Mouse (Mus musculus): ENCODE results near the gene Oip5. TPM values are rescaled to one million over a fixed set of nuclear protein-coding genes. Genes with fewer than 3 reads are reported as not detected.
A peak's percentile ranks its signal among the peaks of the same experiment; 100 is the strongest.
"Not testable (repeated sequence)": the region's sequence is repeated elsewhere in the genome, so short reads cannot be mapped to it uniquely, and the experiment has no call there.

The Oip5 gene
- polyA plus RNA-seq (2014; fragmentation: Nextera tagmentation; extraction: Ambion mirVana), result 25.9 and 26.8 TPM in 2 replicates

- under 1% methylated on average over 55 of the region's 55 CpGs for WGBS
- Histone ChIP-seq H3K4me1 (ENCODE audit: control insufficient read depth, insufficient read depth, low read length) (peaks cover 7% of the 10 kb centered on the region; the same call in 1 of the 2 replicates), H3K27me3 (ENCODE audit: control insufficient read depth, insufficient read depth, low read length) (no peaks in the 10 kb centered on the region), H3K36me3 (ENCODE audit: control insufficient read depth, insufficient read depth, low read length) (no peaks in the 10 kb centered on the region), H3K9me3 (ENCODE audit: control insufficient read depth, low read length) (no peaks in the 10 kb centered on the region), H3K4me3 (ENCODE audit: low read depth, low read length) (peak within 1 kb of the TSS; percentile 59), H3K4me2 (ENCODE audit: low read depth) (peak within 1 kb of the TSS; percentile 54), H3K27ac (ENCODE audit: low read depth, low read length) (0 out of 2 replicates have a peak within 1 kb of the TSS, but pooled peaks have one; percentile 27), H3K9ac (ENCODE audit: low read length) (peak within 1 kb of the TSS; percentile 49)
- peak; percentile 100 for ATAC-seq (ENCODE audit: insufficient read depth, low FRiP score, low TSS enrichment)
- peak; percentile 93 for DNase-seq (ENCODE audit: low spot score)
Measured at GRCm38 (mm10) chr2:119618199-119618982, at the start of gene Oip5, which contains the start of gene Nusap1. Oip5 (minus strand) TSS chr2:119618469. Nusap1 (plus strand) TSS chr2:119618298.

DNA sequence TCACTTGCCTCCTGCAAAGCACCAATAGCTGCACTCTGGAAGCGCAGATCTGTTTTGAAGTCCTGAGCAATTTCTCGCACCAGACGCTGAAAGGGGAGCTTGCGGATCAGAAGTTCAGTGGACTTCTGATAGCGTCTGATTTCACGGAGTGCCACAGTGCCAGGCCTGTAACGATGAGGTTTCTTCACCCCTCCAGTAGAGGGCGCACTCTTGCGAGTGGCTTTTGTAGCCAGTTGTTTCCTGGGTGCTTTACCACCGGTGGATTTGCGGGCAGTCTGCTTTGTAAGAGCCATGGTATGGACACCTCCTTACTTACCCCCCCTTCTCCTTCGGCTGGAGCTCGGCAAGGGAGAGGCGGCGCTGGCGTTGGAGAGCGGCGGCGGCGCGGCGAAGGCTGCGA is 47.5 kb upstream of the Oip5 start:
- WGBS, result 76% methylated on average over 19 of the region's 23 CpGs
- not testable (repeated sequence) for H3K27ac ChIP-seq (ENCODE audit: low read depth, low read length); H3K27me3 ChIP-seq (ENCODE audit: control insufficient read depth, insufficient read depth, low read length); H3K36me3 ChIP-seq (ENCODE audit: control insufficient read depth, insufficient read depth, low read length); DNase-seq (ENCODE audit: low spot score); H3K9ac ChIP-seq (ENCODE audit: low read length); H3K4me2 ChIP-seq (ENCODE audit: low read depth); H3K9me3 ChIP-seq (ENCODE audit: control insufficient read depth, low read length); H3K4me3 ChIP-seq (ENCODE audit: low read depth, low read length); ATAC-seq (ENCODE audit: insufficient read depth, low FRiP score, low TSS enrichment); H3K4me1 ChIP-seq (ENCODE audit: control insufficient read depth, insufficient read depth, low read length)

GRCm38 (mm10) chr2:119662220-119663182 is 44.2 kb upstream of the Oip5 start, which contains the start of gene Ndufaf1:
Ndufaf1 (minus strand) TSS chr2:119662827.
- DNase-seq (ENCODE audit: low spot score), result peak; percentile 79
- no peak within 1 kb of the TSS for H3K27ac ChIP-seq (ENCODE audit: low read depth, low read length)
- WGBS, result 2% methylated on average over 44 of the region's 44 CpGs
- no peaks in the 10 kb centered on the region for H3K9me3 ChIP-seq (ENCODE audit: control insufficient read depth, low read length)
- H3K4me3 ChIP-seq (ENCODE audit: low read depth, low read length), result peak within 1 kb of the TSS; percentile 71
- peaks cover 7% of the 10 kb centered on the region; the same call in 1 of the 2 replicates for H3K4me1 ChIP-seq (ENCODE audit: control insufficient read depth, insufficient read depth, low read length)
- no peaks in the 10 kb centered on the region for H3K27me3 ChIP-seq (ENCODE audit: control insufficient read depth, insufficient read depth, low read length)
- ATAC-seq (ENCODE audit: insufficient read depth, low FRiP score, low TSS enrichment), result no peak
- H3K4me2 ChIP-seq (ENCODE audit: low read depth), result peak within 1 kb of the TSS; percentile 46
- H3K36me3 ChIP-seq (ENCODE audit: control insufficient read depth, insufficient read depth, low read length), result no peaks in the 10 kb centered on the region
- peak within 1 kb of the TSS; percentile 69 for H3K9ac ChIP-seq (ENCODE audit: low read length)

DNA sequence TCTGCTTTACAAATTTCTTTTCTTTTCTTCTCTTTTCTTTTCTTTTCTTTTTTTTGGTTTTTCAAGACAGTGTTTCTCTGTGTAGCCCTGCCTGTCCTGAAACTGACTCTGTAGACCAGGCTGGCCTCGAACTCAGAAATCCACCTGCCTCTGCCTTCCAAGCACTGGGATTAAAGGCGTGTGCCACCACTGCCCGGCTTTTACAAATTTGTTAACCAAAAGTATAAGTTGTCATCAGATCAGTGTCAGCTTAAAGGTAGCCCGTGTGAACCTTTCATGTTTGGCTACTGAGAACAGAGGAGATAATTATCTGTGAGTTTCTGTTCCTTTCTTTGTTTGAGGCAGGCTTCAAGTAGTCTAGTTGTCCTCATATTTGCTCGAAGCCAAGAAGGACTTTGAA is 26.0 kb upstream of the Oip5 start:
- Histone ChIP-seq H3K9me3 (ENCODE audit: control insufficient read depth, low read length) (no peaks in the 10 kb centered on the region), H3K4me1 (ENCODE audit: control insufficient read depth, insufficient read depth, low read length) (no peaks in the 10 kb centered on the region), H3K4me2 (ENCODE audit: low read depth) (no peak overlapping the region), H3K36me3 (ENCODE audit: control insufficient read depth, insufficient read depth, low read length) (peaks cover 12% of the 10 kb centered on the region), H3K4me3 (ENCODE audit: low read depth, low read length) (no peak overlapping the region), H3K27me3 (ENCODE audit: control insufficient read depth, insufficient read depth, low read length) (no peaks in the 10 kb centered on the region), H3K27ac (ENCODE audit: low read depth, low read length) (no peak overlapping the region), H3K9ac (ENCODE audit: low read length) (no peak overlapping the region)
- whole genome bisulfite sequencing, result 94% methylated on average over 5 of the region's 5 CpGs
- DNase-seq (ENCODE audit: low spot score) (no peak), ATAC-seq (ENCODE audit: insufficient read depth, low FRiP score, low TSS enrichment) (no peak)

- no peak overlapping the region for H3K9ac ChIP-seq (ENCODE audit: low read length)
- H3K4me1 ChIP-seq (ENCODE audit: control insufficient read depth, insufficient read depth, low read length), result no peaks in the 10 kb centered on the region
- H3K4me2 ChIP-seq (ENCODE audit: low read depth), result no peak overlapping the region
- peaks cover 16% of the 10 kb centered on the region for H3K36me3 ChIP-seq (ENCODE audit: control insufficient read depth, insufficient read depth, low read length)
- no peak overlapping the region for H3K27ac ChIP-seq (ENCODE audit: low read depth, low read length)
- H3K9me3 ChIP-seq (ENCODE audit: control insufficient read depth, low read length), result no peaks in the 10 kb centered on the region
- WGBS, result 96% methylated on average over 5 of the region's 5 CpGs
- DNase-seq (ENCODE audit: low spot score), result no peak
- no peaks in the 10 kb centered on the region for H3K27me3 ChIP-seq (ENCODE audit: control insufficient read depth, insufficient read depth, low read length)
- no peak overlapping the region for H3K4me3 ChIP-seq (ENCODE audit: low read depth, low read length)
- ATAC-seq (ENCODE audit: insufficient read depth, low FRiP score, low TSS enrichment), result no peak
Measured at GRCm38 (mm10) chr2:119641214-119641912, 23.1 kb upstream of the Oip5 start.

GRCm38 (mm10) chr2:119636781-119637180 is 18.5 kb upstream of the Oip5 start:
- DNase-seq (ENCODE audit: low spot score) (no peak), ATAC-seq (ENCODE audit: insufficient read depth, low FRiP score, low TSS enrichment) (no peak)
- no peaks in the 10 kb centered on the region for H3K9me3 ChIP-seq (ENCODE audit: control insufficient read depth, low read length)
- H3K4me1 ChIP-seq (ENCODE audit: control insufficient read depth, insufficient read depth, low read length), result no peaks in the 10 kb centered on the region
- H3K27me3 ChIP-seq (ENCODE audit: control insufficient read depth, insufficient read depth, low read length), result no peaks in the 10 kb centered on the region
- 96% methylated on average over 1 of the region's 1 CpGs for WGBS
- no peak overlapping the region for H3K4me2 ChIP-seq (ENCODE audit: low read depth)
- no peak overlapping the region for H3K9ac ChIP-seq (ENCODE audit: low read length)
- no peak overlapping the region for H3K27ac ChIP-seq (ENCODE audit: low read depth, low read length)
- no peak overlapping the region for H3K4me3 ChIP-seq (ENCODE audit: low read depth, low read length)
- peaks cover 15% of the 10 kb centered on the region for H3K36me3 ChIP-seq (ENCODE audit: control insufficient read depth, insufficient read depth, low read length)

DNA sequence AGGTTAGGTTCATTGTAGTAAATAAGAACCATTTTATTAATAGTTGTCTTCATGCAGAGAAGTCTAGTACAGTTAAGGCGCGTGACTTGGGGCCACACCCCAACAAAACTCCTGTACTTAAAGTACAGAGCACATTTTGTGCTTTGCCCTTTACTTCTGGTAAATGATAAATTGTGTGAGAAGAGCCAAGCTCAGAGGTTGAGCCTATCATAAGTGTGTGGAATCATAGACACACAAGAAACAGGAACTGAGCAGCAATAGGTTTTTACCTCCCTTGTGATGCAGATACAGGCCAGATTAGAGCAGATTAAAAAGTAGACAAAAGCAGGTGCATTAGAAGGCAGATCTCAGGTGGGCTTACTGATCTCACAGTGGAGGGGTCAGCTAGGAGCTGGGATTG is 3.0 kb upstream of the Oip5 start:
- Histone ChIP-seq H3K27me3 (ENCODE audit: control insufficient read depth, insufficient read depth, low read length) (no peaks in the 10 kb centered on the region), H3K36me3 (ENCODE audit: control insufficient read depth, insufficient read depth, low read length) (no peaks in the 10 kb centered on the region), H3K4me1 (ENCODE audit: control insufficient read depth, insufficient read depth, low read length) (peaks cover 7% of the 10 kb centered on the region; the same call in 1 of the 2 replicates), H3K9me3 (ENCODE audit: control insufficient read depth, low read length) (no peaks in the 10 kb centered on the region), H3K9ac (ENCODE audit: low read length) (no peak overlapping the region), H3K4me3 (ENCODE audit: low read depth, low read length) (no peak overlapping the region), H3K4me2 (ENCODE audit: low read depth) (0 out of 2 replicates have a peak overlapping the region, but pooled peaks have one; percentile 8), H3K27ac (ENCODE audit: low read depth, low read length) (no peak overlapping the region)
- WGBS, result 99% methylated on average over 2 of the region's 2 CpGs
- no peak for ATAC-seq (ENCODE audit: insufficient read depth, low FRiP score, low TSS enrichment)
- DNase-seq (ENCODE audit: low spot score), result no peak

GRCm38 (mm10) chr2:119619002-119619401 is 733 bp upstream of the Oip5 start:
- ATAC-seq (ENCODE audit: insufficient read depth, low FRiP score, low TSS enrichment); H3K9me3 ChIP-seq (ENCODE audit: control insufficient read depth, low read length): not testable (repeated sequence)

More at GRCm38 (mm10) chr2:119619002-119619401, 733 bp upstream of the Oip5 start:
- Histone ChIP-seq H3K4me2 (ENCODE audit: low read depth) (peak overlapping the region; percentile 54), H3K9ac (ENCODE audit: low read length) (peak overlapping the region; percentile 49; the same call in 1 of the 2 replicates), H3K4me3 (ENCODE audit: low read depth, low read length) (peak overlapping the region; percentile 59), H3K27ac (ENCODE audit: low read depth, low read length) (0 out of 2 replicates have a peak overlapping the region, but pooled peaks have one; percentile 27)
- H3K4me1 ChIP-seq (ENCODE audit: control insufficient read depth, insufficient read depth, low read length); DNase-seq (ENCODE audit: low spot score); H3K27me3 ChIP-seq (ENCODE audit: control insufficient read depth, insufficient read depth, low read length); H3K36me3 ChIP-seq (ENCODE audit: control insufficient read depth, insufficient read depth, low read length): not testable (repeated sequence)
- 20% methylated on average over 6 of the region's 6 CpGs for WGBS

Data from neural tube, embryonic 11.5 days (tissue).